Mouse (Mus musculus) kidney, embryonic 15.5 days (tissue): Measurements from ENCODE around the gene Susd3. TPM values are rescaled to one million over a fixed set of nuclear protein-coding genes. Genes with fewer than 3 reads are reported as not detected.

Source experiments
- ATAC-seq: fragments of 200-750 bp; cut with Nextera tagmentation; replicated peaks from 2 replicates; pipeline ENCODE4 v1.8.0; 2017; ENCODE audit warnings: moderate TSS enrichment; ENCODE audit not compliant: low FRiP score
- H3K27ac ChIP-seq: fragments of 300-500 bp; sonication (generic); 2 replicates; pipeline ENCODE4 v1.5.1; 2015; ENCODE audit warnings: mild to moderate bottlenecking, inconsistent platforms
- H3K27me3 ChIP-seq: fragments of 300-500 bp; sonication (generic); 2 replicates; pipeline ENCODE4 v1.6.1; 2015; ENCODE audit warnings: inconsistent platforms
- H3K36me3 ChIP-seq: fragments of 300-500 bp; sonication (generic); 2 replicates; pipeline ENCODE4 v1.6.1; 2015; ENCODE audit warnings: inconsistent platforms
- H3K4me1 ChIP-seq: fragments of 300-500 bp; sonication (generic); 2 replicates; pipeline ENCODE4 v1.6.1; 2015; ENCODE audit warnings: inconsistent platforms
- H3K4me2 ChIP-seq: fragments of 300-500 bp; sonication (generic); 2 replicates; pipeline ENCODE4 v1.6.1; 2015; ENCODE audit warnings: moderate library complexity, mild to moderate bottlenecking, inconsistent platforms
- H3K4me3 ChIP-seq: fragments of 300-500 bp; sonication (generic); replicated peaks from 2 replicates; pipeline ENCODE4 v1.5.1; 2015; ENCODE audit warnings: mild to moderate bottlenecking, inconsistent platforms
- H3K9ac ChIP-seq: fragments of 300-500 bp; sonication (generic); 2 replicates; pipeline ENCODE4 v1.6.1; 2015; ENCODE audit warnings: mild to moderate bottlenecking, inconsistent platforms
- H3K9me3 ChIP-seq: fragments of 300-500 bp; sonication (generic); replicated peaks from 2 replicates; pipeline ENCODE4 v1.6.1; 2016; ENCODE audit warnings: inconsistent platforms
- WGBS: fragments of 180-500 bp; shearing (Covaris S2); methylation state at CpG from one replicate; pipeline ENCODE4 v1.1.7; 2015; ENCODE audit warnings: mixed read lengths; 5-methylcytosine and 5-hydroxymethylcytosine counted together
- polyA plus RNA-seq: library from polyadenylated mRNA; unstranded; fragments of >200 nt; fragmentation: Nextera tagmentation; extraction: Ambion mirVana; gene quantifications from 2 replicates; pipeline ENCODE4 v1.2.1, GENCODE M21; 2015

Susd3 gene
- 18.5 and 22.7 TPM in 2 replicates for polyA plus RNA-seq

GRCm38 (mm10) chr13:49248467-49248862, at the start of gene Susd3:
Gene Susd3, minus strand, starts transcription at chr13:49248706.
- Histone ChIP-seq H3K4me2 (peak within 1 kb of the TSS; percentile 89), H3K9ac (peak within 1 kb of the TSS; percentile 34; the same call in 1 of the 2 replicates), H3K27ac (peak within 1 kb of the TSS; percentile 24; the same call in 1 of the 2 replicates), H3K9me3 (no peaks in the 10 kb centered on the region), H3K4me1 (peaks cover 22% of the 10 kb centered on the region), H3K36me3 (no peaks in the 10 kb centered on the region), H3K4me3 (peak within 1 kb of the TSS; percentile 50), H3K27me3 (peaks cover 29% of the 10 kb centered on the region)
- WGBS = 13% methylated on average over 6 of the region's 8 CpGs
- no peak for ATAC-seq

DNA sequence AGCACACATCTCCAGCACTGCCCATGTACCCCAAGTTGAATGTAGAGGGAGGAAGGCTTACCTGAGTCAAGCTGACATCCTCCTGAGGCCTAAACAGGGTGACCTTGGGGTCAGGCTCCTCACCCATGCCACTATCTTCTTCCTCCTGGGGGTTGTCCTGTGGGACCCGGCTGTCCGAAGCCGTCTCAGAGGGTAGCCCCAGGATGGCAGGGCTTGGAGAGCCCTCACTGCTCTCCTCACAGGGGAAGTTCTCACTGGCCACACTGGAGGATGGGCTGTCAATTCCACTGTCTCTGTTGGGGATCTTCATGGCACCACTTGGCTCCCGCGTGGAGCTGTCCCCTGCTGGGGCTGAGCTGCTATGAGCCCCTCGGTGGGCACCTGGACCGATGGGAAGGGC, 47.8 kb upstream of the Susd3 start:
- Histone ChIP-seq H3K27me3 (no peaks in the 10 kb centered on the region), H3K4me3 (no peak overlapping the region), H3K36me3 (no peaks in the 10 kb centered on the region), H3K27ac (no peak overlapping the region), H3K4me2 (no peak overlapping the region), H3K9me3 (no peaks in the 10 kb centered on the region), H3K4me1 (peaks cover 10% of the 10 kb centered on the region), H3K9ac (no peak overlapping the region)
- WGBS = 86% methylated on average over 7 of the region's 7 CpGs
- no peak for ATAC-seq

DNA sequence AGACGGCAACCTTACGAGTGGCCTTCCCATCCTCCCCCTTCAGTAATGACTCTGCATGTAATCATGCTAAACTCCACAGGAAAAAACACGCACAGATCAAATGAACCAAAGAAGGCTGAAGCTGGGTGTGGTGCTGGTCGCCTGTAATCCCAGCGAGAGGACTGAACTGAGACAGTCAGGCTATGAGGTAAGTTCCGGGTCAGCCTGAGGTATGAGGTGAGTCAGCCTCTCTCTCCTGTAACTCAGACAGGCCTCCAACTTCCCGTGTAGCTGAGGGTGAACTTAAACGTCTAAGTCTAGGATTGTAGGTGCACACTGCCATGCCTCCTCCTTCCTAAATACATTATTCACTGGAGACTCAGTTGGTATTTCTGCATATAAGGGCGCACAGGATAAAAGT, 45.6 kb upstream of the Susd3 start:
- Histone ChIP-seq H3K27me3 (no peaks in the 10 kb centered on the region), H3K4me3 (no peak overlapping the region), H3K9me3 (no peaks in the 10 kb centered on the region), H3K9ac (no peak overlapping the region), H3K27ac (no peak overlapping the region), H3K36me3 (no peaks in the 10 kb centered on the region), H3K4me1 (peaks cover 5% of the 10 kb centered on the region), H3K4me2 (no peak overlapping the region)
- no peak for ATAC-seq
- 74% methylated on average over 9 of the region's 9 CpGs for WGBS

GRCm38 (mm10) chr13:49291949-49292348, 43.4 kb upstream of the Susd3 start:
- no peak overlapping the region for H3K4me2 ChIP-seq
- H3K4me1 ChIP-seq = no peaks in the 10 kb centered on the region
- H3K36me3 ChIP-seq = no peaks in the 10 kb centered on the region
- H3K4me3 ChIP-seq = no peak overlapping the region
- no peak overlapping the region for H3K9ac ChIP-seq
- ATAC-seq = no peak
- H3K27ac ChIP-seq = no peak overlapping the region
- no peaks in the 10 kb centered on the region for H3K9me3 ChIP-seq
- H3K27me3 ChIP-seq = no peaks in the 10 kb centered on the region
- WGBS = 87% methylated on average over 6 of the region's 6 CpGs

DNA sequence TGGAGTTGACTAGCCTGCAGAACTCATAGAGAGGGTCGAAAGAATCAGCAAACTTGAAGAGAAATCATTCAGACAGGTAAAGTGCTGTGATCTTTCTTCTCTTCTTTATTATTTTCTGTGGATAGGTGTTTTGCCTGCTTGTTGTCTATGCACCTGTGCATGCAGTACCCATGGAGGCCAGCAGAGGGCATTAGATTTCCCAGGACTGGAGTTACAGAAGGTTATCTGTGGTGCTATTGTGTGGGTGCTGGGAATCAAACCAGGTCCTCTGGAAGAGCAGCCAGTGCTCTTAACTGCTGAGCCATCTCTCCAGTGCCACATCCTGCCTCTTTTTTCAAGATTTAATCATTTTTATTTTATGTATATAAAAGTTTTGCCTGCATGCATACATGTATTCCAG, 42.9 kb upstream of the Susd3 start:
- Histone ChIP-seq H3K27me3 (no peaks in the 10 kb centered on the region), H3K4me2 (no peak overlapping the region), H3K9me3 (no peaks in the 10 kb centered on the region), H3K27ac (no peak overlapping the region), H3K9ac (no peak overlapping the region), H3K4me1 (no peaks in the 10 kb centered on the region), H3K36me3 (no peaks in the 10 kb centered on the region), H3K4me3 (no peak overlapping the region)
- WGBS = 67% methylated on average over 1 of the region's 1 CpGs
- no peak for ATAC-seq

- no peak overlapping the region for H3K27ac ChIP-seq
- H3K9me3 ChIP-seq = no peaks in the 10 kb centered on the region
- no peaks in the 10 kb centered on the region for H3K36me3 ChIP-seq
- ATAC-seq = no peak
- no peaks in the 10 kb centered on the region for H3K4me1 ChIP-seq
- no peaks in the 10 kb centered on the region for H3K27me3 ChIP-seq
- H3K4me2 ChIP-seq = no peak overlapping the region
- no peak overlapping the region for H3K9ac ChIP-seq
- no peak overlapping the region for H3K4me3 ChIP-seq
- 86% methylated on average over 6 of the region's 6 CpGs for WGBS
Observed at GRCm38 (mm10) chr13:49287224-49287623, 38.7 kb upstream of the Susd3 start.

DNA sequence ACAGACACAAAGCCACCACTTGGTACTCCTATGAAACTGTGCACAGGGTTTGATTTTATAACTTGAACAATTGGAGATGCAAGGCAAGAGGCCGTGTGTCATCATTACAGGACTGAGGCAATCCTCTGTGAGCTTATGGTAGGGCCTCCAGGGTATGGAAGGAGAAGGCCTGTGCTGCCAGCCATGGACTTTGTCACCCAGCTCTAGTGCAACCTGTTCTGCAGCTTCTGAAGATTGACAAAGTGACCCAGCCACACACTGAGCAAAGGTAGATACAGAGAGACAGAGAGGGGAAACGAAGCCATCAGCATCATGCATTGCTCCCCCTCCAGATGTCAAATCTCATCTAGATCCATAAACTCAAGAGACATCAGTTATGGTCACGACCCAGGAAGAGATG, 38.2 kb upstream of the Susd3 start:
- Histone ChIP-seq H3K9me3 (no peaks in the 10 kb centered on the region), H3K4me3 (no peak overlapping the region), H3K9ac (no peak overlapping the region), H3K27me3 (no peaks in the 10 kb centered on the region), H3K27ac (no peak overlapping the region), H3K4me2 (no peak overlapping the region), H3K36me3 (no peaks in the 10 kb centered on the region), H3K4me1 (no peaks in the 10 kb centered on the region)
- WGBS = 86% methylated on average over 3 of the region's 3 CpGs
- no peak for ATAC-seq

DNA sequence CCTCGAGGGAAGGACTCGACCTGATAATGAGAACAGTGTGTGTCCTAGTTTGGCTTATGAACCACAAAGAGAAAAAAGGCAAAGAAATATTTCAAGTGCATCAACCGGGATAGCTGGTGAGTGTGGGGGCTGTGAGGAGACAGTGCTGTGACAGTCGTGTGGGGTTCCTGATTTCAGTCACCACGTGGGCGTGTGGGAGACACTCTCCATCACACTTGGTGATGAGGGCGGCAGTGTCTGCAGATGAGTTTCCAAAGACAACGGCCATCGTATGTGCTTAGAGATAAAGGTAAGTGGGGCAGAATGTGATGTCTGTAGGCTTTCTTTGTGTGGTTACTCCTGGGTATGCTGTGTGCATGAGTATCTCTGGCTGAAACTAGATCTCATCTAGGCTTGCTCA, 35.2 kb upstream of the Susd3 start:
- Histone ChIP-seq H3K27ac (no peak overlapping the region), H3K4me3 (no peak overlapping the region), H3K4me1 (no peaks in the 10 kb centered on the region), H3K36me3 (no peaks in the 10 kb centered on the region), H3K4me2 (no peak overlapping the region), H3K9ac (no peak overlapping the region), H3K27me3 (no peaks in the 10 kb centered on the region), H3K9me3 (no peaks in the 10 kb centered on the region)
- 70% methylated on average over 9 of the region's 9 CpGs for WGBS
- no peak for ATAC-seq

GRCm38 (mm10) chr13:49282168-49282567, 33.7 kb upstream of the Susd3 start:
- WGBS = 31% methylated on average over 2 of the region's 2 CpGs
- no peaks in the 10 kb centered on the region for H3K4me1 ChIP-seq
- no peak overlapping the region for H3K4me3 ChIP-seq
- no peak overlapping the region for H3K27ac ChIP-seq
- H3K9me3 ChIP-seq = no peaks in the 10 kb centered on the region
- no peak for ATAC-seq
- no peak overlapping the region for H3K9ac ChIP-seq
- no peak overlapping the region for H3K4me2 ChIP-seq
- H3K27me3 ChIP-seq = no peaks in the 10 kb centered on the region
- H3K36me3 ChIP-seq = no peaks in the 10 kb centered on the region

DNA sequence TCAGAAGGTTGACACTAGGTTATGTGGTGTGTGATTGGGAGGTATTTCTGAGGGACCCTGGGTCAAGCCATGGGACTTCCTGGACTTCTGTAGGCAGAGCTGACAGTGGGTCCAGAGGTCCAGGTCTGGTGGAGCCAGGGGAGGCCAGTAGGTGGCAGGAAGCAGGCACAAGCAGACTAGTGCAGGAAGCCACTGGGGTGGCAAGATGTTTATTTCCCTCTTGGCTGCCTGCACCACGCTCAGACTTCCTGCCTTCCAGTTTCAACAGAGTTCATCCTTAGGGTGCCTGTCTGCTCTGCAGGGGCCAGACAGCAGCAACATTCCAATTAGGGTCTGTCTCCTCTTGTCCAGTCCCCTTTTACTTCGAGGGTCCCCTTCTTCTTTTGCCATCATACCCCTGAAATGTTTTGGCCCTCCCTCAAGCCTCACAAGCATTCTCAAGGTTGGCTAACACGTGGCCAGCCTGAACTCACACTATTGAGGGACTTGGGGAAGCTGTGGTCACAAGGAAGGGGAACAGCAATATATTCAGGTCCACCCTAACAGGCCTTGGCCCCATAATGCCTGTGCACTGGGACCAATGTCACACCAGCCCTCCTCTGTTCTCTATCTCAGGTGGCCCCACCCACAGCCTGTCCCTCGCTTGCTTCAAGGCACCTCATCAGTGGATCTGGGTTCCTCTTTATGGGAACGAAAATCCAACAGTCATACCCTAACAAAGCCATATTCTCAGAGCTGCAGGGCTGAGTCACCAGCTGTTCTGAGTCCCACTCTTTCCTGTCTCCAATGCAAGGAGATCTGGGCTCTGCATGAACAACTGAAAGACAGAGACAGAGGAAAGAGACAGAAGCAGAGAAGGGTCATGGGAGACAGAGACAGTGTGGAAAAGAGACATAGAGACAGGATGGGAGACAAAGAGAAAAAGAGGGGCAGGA, 23.6 kb upstream of the Susd3 start:
- WGBS = 64% methylated on average over 5 of the region's 5 CpGs
- H3K4me3 ChIP-seq = no peak overlapping the region
- no peak for ATAC-seq
- 0 out of 2 replicates have a peak, but pooled peaks cover 8% of the 10 kb centered on the region for H3K4me1 ChIP-seq
- H3K27me3 ChIP-seq = no peaks in the 10 kb centered on the region
- no peak overlapping the region for H3K27ac ChIP-seq
- no peak overlapping the region for H3K9ac ChIP-seq
- H3K36me3 ChIP-seq = no peaks in the 10 kb centered on the region
- H3K4me2 ChIP-seq = no peak overlapping the region
- no peaks in the 10 kb centered on the region for H3K9me3 ChIP-seq

DNA sequence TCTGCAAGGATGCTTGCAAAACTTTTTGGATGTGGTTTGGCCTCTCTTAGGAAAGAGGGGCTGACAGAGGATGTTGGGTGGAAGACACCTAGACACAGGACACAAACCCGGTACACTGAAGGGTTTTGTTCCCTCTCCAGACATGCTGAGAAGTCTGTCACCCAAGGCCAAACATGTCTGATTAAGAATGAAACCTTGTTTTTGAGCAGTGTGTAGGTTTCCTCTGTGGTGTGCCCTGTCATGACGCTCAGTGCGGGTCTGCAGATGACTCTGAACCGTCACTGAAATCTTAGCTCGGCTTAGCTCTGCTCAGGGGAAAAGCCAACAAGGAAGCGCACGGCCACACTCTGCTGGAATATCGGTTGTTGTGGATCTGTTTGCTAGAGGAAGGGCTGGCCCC, 22.0 kb upstream of the Susd3 start:
- ATAC-seq = no peak
- 84% methylated on average over 8 of the region's 8 CpGs for WGBS

DNA sequence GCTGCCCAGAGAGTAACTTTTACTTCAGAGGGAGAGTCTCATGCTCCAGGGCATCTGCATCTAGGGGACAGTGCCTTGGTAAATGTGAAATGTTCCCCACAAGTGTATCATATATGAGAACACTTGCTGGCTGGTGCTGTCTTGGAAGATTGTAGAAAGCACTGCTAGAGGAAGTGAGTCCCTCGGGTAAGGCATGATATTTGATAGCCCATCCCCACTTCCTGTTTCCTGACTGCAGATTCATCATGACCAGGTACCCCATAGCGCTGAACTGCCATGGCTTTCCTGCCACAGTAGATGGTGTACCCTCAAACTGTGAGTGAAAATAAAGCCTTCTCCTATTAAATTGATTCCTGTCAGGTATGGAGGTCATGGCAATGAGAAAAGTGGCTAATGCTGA, 19.1 kb upstream of the Susd3 start:
- no peak for ATAC-seq
- H3K9ac ChIP-seq = no peak overlapping the region
- no peak overlapping the region for H3K4me3 ChIP-seq
- WGBS = 34% methylated on average over 2 of the region's 2 CpGs
- 0 out of 2 replicates have a peak, but pooled peaks cover 8% of the 10 kb centered on the region for H3K4me1 ChIP-seq
- H3K27me3 ChIP-seq = no peaks in the 10 kb centered on the region
- H3K27ac ChIP-seq = no peak overlapping the region
- H3K4me2 ChIP-seq = no peak overlapping the region
- no peaks in the 10 kb centered on the region for H3K9me3 ChIP-seq
- no peaks in the 10 kb centered on the region for H3K36me3 ChIP-seq

More for the DNA sequence above, 22.0 kb upstream of the Susd3 start:
- H3K27ac ChIP-seq = no peak overlapping the region
- H3K9ac ChIP-seq = no peak overlapping the region
- H3K36me3 ChIP-seq = no peaks in the 10 kb centered on the region
- no peak overlapping the region for H3K4me3 ChIP-seq
- H3K27me3 ChIP-seq = no peaks in the 10 kb centered on the region
- H3K4me2 ChIP-seq = no peak overlapping the region
- H3K4me1 ChIP-seq = 0 out of 2 replicates have a peak, but pooled peaks cover 8% of the 10 kb centered on the region
- no peaks in the 10 kb centered on the region for H3K9me3 ChIP-seq
